Mouse (Mus musculus) midbrain, embryonic 10.5 days (tissue): ENCODE measurements at regions not wholly inside any gene's neighbourhood (a gene's known extent, or its start where the extent isn't known, plus 50 kb on each side); places are given as distances from the start of the nearest gene placed in this dataset.
"Not testable (repeated sequence)": the region's sequence is repeated elsewhere in the genome, so short reads cannot be mapped to it uniquely, and the experiment has no call there.

Source experiments
- DNase-seq: peaks from one replicate; pipeline ENCODE4 v3.0.0-alpha.2; 2017; ENCODE audit warnings: low spot score
- H3K27ac ChIP-seq: fragments of 300-500 bp; sonication (generic); replicated peaks from 2 replicates; pipeline ENCODE4 v1.5.1; 2016; ENCODE audit warnings: mild to moderate bottlenecking
- H3K27me3 ChIP-seq: fragments of 300-500 bp; sonication (generic); 2 replicates; pipeline ENCODE4 v1.6.1; 2016; ENCODE audit warnings: low read depth, mild to moderate bottlenecking; ENCODE audit not compliant: poor library complexity, severe bottlenecking
- H3K36me3 ChIP-seq: fragments of 300-500 bp; sonication (generic); 2 replicates; pipeline ENCODE4 v1.6.1; 2016; ENCODE audit warnings: mild to moderate bottlenecking, moderate library complexity
- H3K4me1 ChIP-seq: fragments of 300-500 bp; sonication (generic); 2 replicates; pipeline ENCODE4 v1.6.1; 2016
- H3K4me3 ChIP-seq: fragments of 300-500 bp; sonication (generic); 2 replicates; pipeline ENCODE4 v1.5.1; 2016; ENCODE audit warnings: mild to moderate bottlenecking, moderate library complexity
- H3K9me3 ChIP-seq: fragments of 300-500 bp; sonication (generic); replicated peaks from 2 replicates; pipeline ENCODE4 v1.6.1; 2016; ENCODE audit warnings: mild to moderate bottlenecking
- WGBS: fragments of 180-500 bp; shearing (Covaris S2); methylation state at CpG from one replicate; pipeline ENCODE4 v1.1.7; 2016; 5-methylcytosine and 5-hydroxymethylcytosine counted together

DNA sequence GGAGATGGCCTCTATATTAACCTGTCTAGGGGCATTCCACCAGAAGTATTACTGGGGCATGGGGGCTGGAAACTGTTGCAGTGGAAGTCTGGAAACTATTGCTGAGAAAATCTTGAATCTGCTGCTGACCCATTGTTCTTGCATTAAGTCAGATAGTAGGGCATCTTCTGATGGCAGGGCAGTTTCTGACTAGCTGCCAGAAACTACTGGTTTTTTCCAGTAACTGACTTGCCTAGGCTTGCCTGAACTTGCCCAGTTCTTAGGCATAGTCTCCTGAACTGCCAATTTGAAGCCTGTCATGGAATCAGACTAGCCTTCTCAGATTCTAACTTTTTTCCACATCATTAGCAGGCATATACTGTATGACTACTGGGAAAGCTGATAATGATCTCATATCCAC is 97.3 kb upstream of the Trim24 start:
- no peaks in the 10 kb centered on the region for H3K27me3 ChIP-seq

DNA sequence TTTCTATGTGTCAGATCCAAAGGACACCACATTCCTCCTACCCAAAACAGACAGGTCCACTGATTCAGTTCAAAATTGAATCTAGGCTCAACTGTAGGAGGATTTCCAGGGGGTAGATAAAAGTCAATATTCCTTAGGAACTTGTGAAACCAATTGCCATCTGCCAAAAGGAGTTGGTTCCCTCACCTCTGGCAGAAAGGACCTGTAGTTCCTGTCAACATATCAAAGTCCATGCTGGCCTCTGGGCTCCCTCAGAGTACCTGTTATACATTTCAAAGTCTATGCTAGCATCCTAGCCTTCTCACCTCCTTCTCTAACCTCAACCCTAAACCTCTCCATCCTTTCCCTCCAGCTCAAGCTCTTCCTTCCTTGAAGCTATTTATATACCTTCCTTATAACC is 95.5 kb upstream of the Trim24 start:
- Histone ChIP-seq H3K4me1 (no peaks in the 10 kb centered on the region), H3K4me3 (no peak overlapping the region), H3K9me3 (peaks cover 5% of the 10 kb centered on the region; the same call in 1 of the 2 replicates), H3K36me3 (no peaks in the 10 kb centered on the region), H3K27ac (no peak overlapping the region), H3K27me3 (no peaks in the 10 kb centered on the region)
- DNase-seq: no peak

More for the DNA sequence above, 97.3 kb upstream of the Trim24 start:
- Histone ChIP-seq H3K27ac (no peak overlapping the region), H3K36me3 (no peaks in the 10 kb centered on the region), H3K4me1 (no peaks in the 10 kb centered on the region), H3K9me3 (peaks cover 5% of the 10 kb centered on the region; the same call in 1 of the 2 replicates), H3K4me3 (no peak overlapping the region)
- DNase-seq: no peak

DNA sequence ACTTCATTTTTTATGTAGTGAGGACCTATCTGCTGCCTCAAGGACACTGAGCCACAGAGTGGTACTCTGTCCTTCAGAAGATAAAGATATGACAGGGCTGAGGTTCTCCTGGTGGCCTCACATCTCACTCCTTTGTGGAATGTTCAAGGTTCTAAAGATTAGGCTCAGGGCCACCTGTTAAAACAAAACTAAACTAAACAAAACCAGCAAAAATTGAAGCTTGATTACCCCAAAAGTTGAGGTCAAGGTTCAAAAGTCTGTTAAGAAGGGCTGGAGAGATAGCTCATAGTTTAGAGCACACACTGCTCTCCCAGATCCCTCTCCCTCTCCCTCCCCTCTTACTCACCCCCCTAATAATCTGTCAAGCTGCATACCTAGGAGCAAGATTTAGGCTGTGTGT is 90.7 kb upstream of the Trim24 start:
- H3K4me1 ChIP-seq: no peaks in the 10 kb centered on the region
- no peak overlapping the region for H3K4me3 ChIP-seq
- no peaks in the 10 kb centered on the region for H3K27me3 ChIP-seq
- H3K36me3 ChIP-seq: no peaks in the 10 kb centered on the region
- no peak overlapping the region for H3K27ac ChIP-seq
- peaks cover 16% of the 10 kb centered on the region for H3K9me3 ChIP-seq
- DNase-seq: no peak

DNA sequence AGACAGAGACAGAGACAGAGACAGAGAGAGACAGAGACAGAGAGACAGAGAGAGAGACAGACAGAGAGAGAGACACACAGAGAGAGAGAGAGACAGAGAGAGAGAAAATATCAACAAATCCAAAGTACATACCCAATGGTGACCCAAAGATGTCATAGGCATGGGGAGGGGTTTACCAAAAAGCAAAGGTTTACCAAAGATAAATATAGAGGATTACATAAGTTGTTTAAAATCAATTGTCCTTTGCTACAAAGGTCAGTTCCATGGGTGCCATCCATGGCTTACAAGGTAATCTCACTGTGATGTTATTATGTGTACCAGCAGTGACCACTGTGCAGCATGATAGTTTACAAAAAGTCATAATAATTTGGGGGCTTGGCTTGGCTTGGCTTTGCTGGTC is 88.7 kb upstream of the Trim24 start:
- Histone ChIP-seq H3K4me1 (no peaks in the 10 kb centered on the region), H3K36me3 (no peaks in the 10 kb centered on the region), H3K27ac (no peak overlapping the region), H3K4me3 (no peak overlapping the region), H3K9me3 (peaks cover 16% of the 10 kb centered on the region), H3K27me3 (no peaks in the 10 kb centered on the region)
- no peak for DNase-seq

DNA sequence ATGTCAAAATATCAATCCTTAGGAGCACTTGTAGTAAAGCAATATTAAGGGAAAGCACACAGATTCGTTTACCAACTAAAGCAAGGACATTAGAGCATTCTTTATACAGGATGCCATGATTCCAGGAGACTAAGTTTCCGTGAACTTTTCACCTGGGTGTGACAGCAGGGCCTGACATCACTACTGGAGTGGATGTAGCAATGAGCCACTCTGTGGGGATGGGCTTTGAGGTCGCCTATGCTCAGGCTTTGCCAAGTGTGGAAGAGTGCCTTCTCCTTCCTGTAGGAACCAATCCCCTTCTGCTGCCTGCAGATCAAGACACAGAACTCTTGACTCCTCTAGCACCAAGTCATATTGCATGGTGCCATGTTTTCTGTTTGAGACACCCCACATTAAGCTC is 85.3 kb upstream of the Trim24 start:
- DNase-seq, H3K27ac ChIP-seq, H3K27me3 ChIP-seq, H3K4me1 ChIP-seq, H3K36me3 ChIP-seq, H3K4me3 ChIP-seq: not testable (repeated sequence)
- peaks cover 16% of the 10 kb centered on the region for H3K9me3 ChIP-seq
- WGBS: 92% methylated on average over 3 of the region's 3 CpGs

DNA sequence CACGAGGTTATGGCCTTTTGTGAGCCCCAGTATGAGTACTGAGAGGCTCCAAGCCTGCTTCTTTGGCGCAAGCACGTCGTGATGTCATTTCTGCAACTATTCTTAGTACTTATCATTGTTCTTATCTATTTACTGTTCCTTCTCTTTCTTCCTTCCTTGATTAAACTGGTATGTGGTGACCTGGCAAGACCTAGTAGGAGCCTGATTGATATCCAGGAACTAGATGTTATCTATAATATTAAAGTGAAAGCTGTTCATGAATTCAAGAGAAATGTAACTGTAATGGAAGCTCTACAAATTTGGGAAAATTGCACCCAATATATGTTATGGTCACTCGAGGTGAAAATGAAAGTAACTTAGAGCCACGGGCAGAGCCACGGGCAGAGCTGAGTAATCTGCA is 84.9 kb upstream of the Trim24 start:
- Histone ChIP-seq H3K27me3 (no peaks in the 10 kb centered on the region), H3K4me1 (no peaks in the 10 kb centered on the region), H3K4me3 (no peak overlapping the region), H3K36me3 (no peaks in the 10 kb centered on the region), H3K27ac (no peak overlapping the region), H3K9me3 (peaks cover 16% of the 10 kb centered on the region)
- WGBS: 93% methylated on average over 7 of the region's 7 CpGs
- DNase-seq: no peak

DNA sequence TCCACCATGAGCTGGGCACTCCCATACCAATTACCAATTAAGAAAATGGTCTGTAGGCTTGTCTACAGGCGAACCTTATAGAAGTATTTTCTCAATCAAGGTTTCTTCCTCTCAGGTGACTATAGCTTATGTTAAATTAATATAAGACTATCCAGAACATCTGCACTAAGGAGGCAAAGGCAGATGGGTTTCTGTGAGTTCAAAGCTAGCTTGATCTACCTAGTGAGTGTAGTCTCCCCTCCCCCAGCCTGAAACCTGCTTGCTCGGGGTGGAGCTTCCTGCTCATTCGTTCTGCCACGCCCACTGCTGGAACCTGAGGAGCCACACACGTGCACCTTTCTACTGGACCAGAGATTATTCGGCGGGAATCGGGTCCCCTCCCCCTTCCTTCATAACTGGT is 82.8 kb upstream of the Trim24 start:
- not testable (repeated sequence) for H3K4me3 ChIP-seq, H3K27ac ChIP-seq, H3K36me3 ChIP-seq, H3K27me3 ChIP-seq, H3K9me3 ChIP-seq, DNase-seq, H3K4me1 ChIP-seq
- 73% methylated on average over 5 of the region's 8 CpGs for WGBS

DNA sequence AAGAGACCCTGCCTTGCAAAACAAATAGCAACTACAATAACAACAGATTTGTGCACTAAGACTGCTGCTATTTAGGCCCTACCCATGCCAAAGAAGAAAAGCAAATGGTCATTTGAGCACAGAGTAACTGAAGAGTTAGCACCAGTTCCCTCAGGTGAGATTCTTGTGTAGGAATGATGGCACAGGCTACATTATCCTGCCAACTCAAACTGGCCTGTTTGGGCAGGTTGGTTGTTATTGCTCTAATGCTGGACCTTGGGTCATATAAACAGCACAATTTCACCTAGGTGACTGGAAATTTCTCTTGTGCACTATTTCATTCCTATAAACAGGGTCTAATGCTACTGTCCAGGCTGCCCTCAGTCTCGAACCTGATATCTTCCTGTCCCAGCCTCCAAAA is 79.7 kb upstream of the Trim24 start:
- Histone ChIP-seq H3K27ac (no peak overlapping the region), H3K4me3 (no peak overlapping the region), H3K36me3 (no peaks in the 10 kb centered on the region), H3K27me3 (no peaks in the 10 kb centered on the region), H3K4me1 (peaks cover 7% of the 10 kb centered on the region), H3K9me3 (peaks cover 7% of the 10 kb centered on the region; the same call in 1 of the 2 replicates)
- no peak for DNase-seq
- WGBS: 94% methylated on average over 1 of the region's 1 CpGs

DNA sequence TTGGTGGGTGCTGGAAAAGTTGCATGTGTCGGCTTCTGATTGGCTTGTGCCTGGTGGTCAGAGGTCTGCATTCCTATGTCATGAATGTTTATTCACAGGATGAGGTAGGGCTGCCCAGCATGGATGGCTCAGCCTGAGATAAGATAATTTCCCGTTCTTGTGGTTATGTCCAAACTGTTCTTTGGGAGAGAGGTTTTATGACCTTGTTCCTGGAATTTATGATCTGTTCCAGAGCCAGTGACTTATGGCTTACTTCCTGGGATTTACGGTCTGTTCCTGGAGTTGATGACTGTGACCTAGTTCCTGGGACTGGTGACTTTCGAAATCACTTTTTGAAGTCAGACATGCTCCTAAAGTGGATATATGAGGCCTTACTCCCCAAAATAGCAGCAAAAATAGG is 76.4 kb upstream of the Trim24 start:
- Histone ChIP-seq H3K9me3 (peaks cover 14% of the 10 kb centered on the region; the same call in 1 of the 2 replicates), H3K36me3 (no peaks in the 10 kb centered on the region), H3K27me3 (no peaks in the 10 kb centered on the region), H3K4me3 (no peak overlapping the region), H3K4me1 (peaks cover 7% of the 10 kb centered on the region), H3K27ac (no peak overlapping the region)
- no peak for DNase-seq
- 95% methylated on average over 4 of the region's 4 CpGs for WGBS

DNA sequence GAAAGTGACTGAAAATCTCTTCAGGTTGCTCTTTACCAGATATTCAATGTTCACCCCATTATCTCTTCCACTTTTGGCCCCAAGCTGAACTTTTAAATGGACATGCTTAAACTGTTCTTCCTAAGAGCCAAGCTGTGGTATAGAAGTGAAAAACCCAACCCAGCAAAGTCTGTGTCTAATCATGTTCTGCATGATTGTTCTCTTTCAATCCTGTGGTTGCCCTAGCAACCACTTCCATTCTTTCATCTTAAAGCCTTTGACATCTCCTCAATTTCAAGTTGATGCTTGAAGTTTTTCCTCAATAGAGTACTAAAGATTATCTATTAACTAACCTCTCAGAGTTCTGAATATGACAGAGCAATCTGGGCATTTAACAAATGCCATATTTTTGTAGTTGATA is 75.6 kb upstream of the Trim24 start:
- Histone ChIP-seq H3K9me3 (peaks cover 15% of the 10 kb centered on the region; the same call in 1 of the 2 replicates), H3K4me1 (peaks cover 7% of the 10 kb centered on the region), H3K4me3 (no peak overlapping the region), H3K36me3 (no peaks in the 10 kb centered on the region), H3K27ac (no peak overlapping the region), H3K27me3 (no peaks in the 10 kb centered on the region)
- DNase-seq: no peak

DNA sequence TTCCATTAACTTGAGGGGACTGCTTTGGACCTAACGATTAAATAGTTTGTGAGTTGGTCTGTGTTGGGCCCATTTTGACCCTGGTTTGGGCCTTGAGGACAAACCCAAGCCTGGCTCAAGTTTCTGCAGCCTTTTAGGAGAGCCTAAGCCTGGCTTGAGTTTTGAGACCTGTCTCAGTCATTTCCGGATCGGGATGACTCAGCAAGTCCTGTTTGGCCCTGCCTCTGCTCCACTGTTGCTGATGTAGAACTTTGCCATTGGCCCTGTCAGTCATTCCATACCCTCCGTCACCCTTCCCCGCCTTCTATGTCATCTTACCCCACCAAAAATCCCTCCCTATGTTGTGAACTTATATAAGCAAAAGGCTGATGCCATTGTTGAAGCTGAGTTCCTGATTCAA is 67.4 kb upstream of the Trim24 start:
- no peak overlapping the region for H3K27ac ChIP-seq
- no peak for DNase-seq
- 86% methylated on average over 5 of the region's 5 CpGs for WGBS
- no peak overlapping the region for H3K4me3 ChIP-seq
- H3K36me3 ChIP-seq: no peaks in the 10 kb centered on the region
- no peaks in the 10 kb centered on the region for H3K27me3 ChIP-seq
- no peaks in the 10 kb centered on the region for H3K4me1 ChIP-seq
- H3K9me3 ChIP-seq: 0 out of 2 replicates have a peak, but pooled peaks cover 18% of the 10 kb centered on the region

DNA sequence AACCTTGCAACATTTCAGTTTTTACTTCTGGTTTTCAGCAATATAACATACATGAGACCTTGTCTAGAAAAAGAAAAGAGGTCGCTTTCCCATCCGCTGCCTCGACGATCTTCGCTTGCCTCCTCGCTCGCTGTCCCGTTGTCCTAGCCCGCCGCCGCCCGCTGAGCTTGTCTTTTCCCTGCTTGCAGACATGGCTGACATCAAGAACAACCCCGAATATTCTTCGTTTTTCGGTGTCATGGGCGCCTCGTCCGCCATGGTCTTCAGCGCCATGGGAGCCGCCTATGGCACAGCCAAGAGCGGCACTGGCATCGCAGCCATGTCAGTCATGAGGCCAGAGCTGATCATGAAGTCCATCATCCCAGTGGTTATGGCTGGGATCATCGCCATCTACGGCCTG is 64.7 kb upstream of the Trim24 start:
- DNase-seq, H3K27me3 ChIP-seq, H3K27ac ChIP-seq, H3K4me3 ChIP-seq, H3K36me3 ChIP-seq, H3K9me3 ChIP-seq, H3K4me1 ChIP-seq: not testable (repeated sequence)
- 94% methylated on average over 24 of the region's 24 CpGs for WGBS

DNA sequence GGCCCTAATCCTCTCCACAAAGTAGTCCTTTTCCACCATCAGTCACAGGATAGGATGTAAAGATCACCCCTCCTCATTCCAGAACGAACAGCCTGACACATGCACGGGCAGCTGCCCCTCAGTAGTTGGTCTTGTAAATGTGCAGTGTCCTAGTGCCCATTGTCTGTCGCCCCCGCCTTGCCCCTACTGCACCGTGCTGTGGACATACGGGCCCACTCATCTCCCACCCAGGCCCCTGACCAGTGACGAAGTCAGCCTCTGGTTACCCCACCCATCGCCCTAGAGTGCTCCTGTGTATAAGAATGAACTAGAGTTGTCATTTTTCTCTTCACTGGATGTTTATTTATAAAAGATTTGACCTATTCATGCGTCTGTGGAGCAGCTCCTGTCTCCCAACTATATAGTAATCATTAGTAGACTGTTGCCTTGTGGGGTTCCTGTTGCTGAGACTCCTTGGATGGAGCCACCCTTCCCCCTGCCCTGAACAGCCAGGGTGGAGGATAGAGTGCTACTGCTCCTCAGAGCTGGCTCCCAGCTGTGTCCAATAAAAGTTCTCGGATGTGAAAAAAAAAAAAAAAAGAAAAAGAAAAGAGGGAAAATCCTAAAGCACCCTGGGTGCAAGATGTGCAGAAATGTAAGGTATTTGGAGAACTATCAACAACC is 64.0 kb upstream of the Trim24 start:
- H3K4me3 ChIP-seq, DNase-seq, H3K9me3 ChIP-seq, H3K27me3 ChIP-seq, H3K36me3 ChIP-seq, H3K27ac ChIP-seq, H3K4me1 ChIP-seq: not testable (repeated sequence)
- WGBS: 74% methylated on average over 1 of the region's 10 CpGs

DNA sequence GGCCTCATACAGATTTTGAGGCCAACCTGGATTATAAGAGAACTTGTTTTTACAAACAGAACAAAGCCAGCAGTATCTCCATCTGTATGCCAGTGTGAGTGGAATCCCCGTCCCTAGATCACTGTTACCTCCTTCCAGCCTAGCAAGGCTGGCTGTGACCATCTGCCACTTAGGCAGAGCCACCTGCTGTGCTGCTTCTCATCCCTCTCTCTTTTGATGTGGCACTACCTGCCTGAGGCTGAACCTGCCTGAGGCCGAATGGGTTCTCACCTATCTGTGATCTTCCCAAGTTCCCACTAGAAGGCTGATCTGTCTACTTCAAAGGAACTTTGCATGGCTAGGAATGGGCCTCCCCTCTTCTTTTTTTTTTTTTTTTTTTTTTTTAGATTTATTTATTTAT is 55.4 kb upstream of the Trim24 start:
- not testable (repeated sequence) for DNase-seq, H3K27ac ChIP-seq
- 69% methylated on average over 2 of the region's 2 CpGs for WGBS

More for the DNA sequence above, 55.4 kb upstream of the Trim24 start:
- H3K4me1 ChIP-seq, H3K27me3 ChIP-seq, H3K9me3 ChIP-seq, H3K36me3 ChIP-seq, H3K4me3 ChIP-seq: not testable (repeated sequence)
